Mouse (Mus musculus): ENCODE data around the gene Map1lc3a. TPM values are rescaled to one million over a fixed set of nuclear protein-coding genes. Genes with fewer than 3 reads are reported as not detected.
A peak's percentile ranks its signal among the peaks of the same experiment; 100 is the strongest.

Map1lc3a gene
- total and polyA plus RNA-seq, 3 experiments: 713 to 1,030 (median 821) TPM

GRCm38 (mm10) chr2:155266896-155267295 is 9.2 kb upstream of the Map1lc3a start:
- H3K36me3 ChIP-seq (ENCODE audit: control insufficient read depth, insufficient read depth, low read length): no peaks in the 10 kb centered on the region
- H3K27me3 ChIP-seq (ENCODE audit: control insufficient read depth, insufficient read depth, low read length): no peaks in the 10 kb centered on the region
- no peaks in the 10 kb centered on the region for H3K4me1 ChIP-seq (ENCODE audit: control insufficient read depth, insufficient read depth, low read length)
- peak in 1 of 2 experiments; percentile 5 for DNase-seq
- no peak overlapping the region for H3K27ac ChIP-seq
- no peak overlapping the region for H3K4me3 ChIP-seq
- no peak overlapping the region for H3K9ac ChIP-seq (ENCODE audit: low read depth, low read length)
- 85% methylated on average over 5 of the region's 5 CpGs for WGBS
- intact Hi-C loops (cut with DNase I): no loop called here
- no peaks in the 10 kb centered on the region for H3K79me2 ChIP-seq (replicated peaks; ENCODE audit: control insufficient read depth, insufficient read depth, low read length)
- no peak for TF ChIP-seq POLR2A (IDR thresholded peaks at IDR 0.05; ENCODE audit: insufficient read depth, low read depth, low read length)

- TF ChIP-seq POLR2A (IDR thresholded peaks at IDR 0.05; ENCODE audit: insufficient read depth, low read depth, low read length) (no peak), CTCF (IDR thresholded peaks at IDR 0.05) (peak; percentile 52)
- H3K27me3 ChIP-seq (ENCODE audit: control insufficient read depth, insufficient read depth, low read length): no peaks in the 10 kb centered on the region
- peak in 1 of 2 experiments; percentile 22 for DNase-seq
- no peaks in the 10 kb centered on the region for H3K4me1 ChIP-seq (ENCODE audit: control insufficient read depth, insufficient read depth, low read length)
- 80% methylated on average over 6 of the region's 6 CpGs for WGBS
- no peaks in the 10 kb centered on the region for H3K36me3 ChIP-seq (ENCODE audit: control insufficient read depth, insufficient read depth, low read length)
- no peak overlapping the region for H3K4me3 ChIP-seq
- intact Hi-C loops (cut with DNase I): no loop called here
- H3K27ac ChIP-seq: no peak overlapping the region
- H3K9ac ChIP-seq (ENCODE audit: low read depth, low read length): no peak overlapping the region
- H3K79me2 ChIP-seq (replicated peaks; ENCODE audit: control insufficient read depth, insufficient read depth, low read length): no peaks in the 10 kb centered on the region
Measured at GRCm38 (mm10) chr2:155271957-155272356, 4.1 kb upstream of the Map1lc3a start.

- H3K27me3 ChIP-seq (ENCODE audit: control insufficient read depth, insufficient read depth, low read length): no peaks in the 10 kb centered on the region
- H3K4me1 ChIP-seq (ENCODE audit: control insufficient read depth, insufficient read depth, low read length): 0 out of 2 replicates have a peak, but pooled peaks cover 2% of the 10 kb centered on the region
- TF ChIP-seq CTCF (IDR thresholded peaks at IDR 0.05) (no peak), POLR2A (IDR thresholded peaks at IDR 0.05; ENCODE audit: insufficient read depth, low read depth, low read length) (no peak), EP300 (IDR thresholded peaks at IDR 0.05; ENCODE audit: insufficient read depth, low read depth, low read length) (no peak)
- no peak overlapping the region; the same call in 1 of the 2 replicates for H3K27ac ChIP-seq
- H3K9ac ChIP-seq (ENCODE audit: low read depth, low read length): no peak overlapping the region
- H3K36me3 ChIP-seq (ENCODE audit: control insufficient read depth, insufficient read depth, low read length): no peaks in the 10 kb centered on the region
- no peaks in the 10 kb centered on the region for H3K79me2 ChIP-seq (replicated peaks; ENCODE audit: control insufficient read depth, insufficient read depth, low read length)
- WGBS: 64% methylated on average over 10 of the region's 10 CpGs
- H3K4me3 ChIP-seq: no peak overlapping the region
- intact Hi-C loops (cut with DNase I): no loop called here
- DNase-seq: peak in 1 of 2 experiments; percentile 17
Measured at GRCm38 (mm10) chr2:155272396-155273170, 3.5 kb upstream of the Map1lc3a start.

GRCm38 (mm10) chr2:155273603-155274002 is 2.5 kb upstream of the Map1lc3a start:
- Histone ChIP-seq H3K4me1 (ENCODE audit: control insufficient read depth, insufficient read depth, low read length) (peaks cover 6% of the 10 kb centered on the region), H3K27me3 (ENCODE audit: control insufficient read depth, insufficient read depth, low read length) (no peaks in the 10 kb centered on the region), H3K27ac (no peak overlapping the region), H3K36me3 (ENCODE audit: control insufficient read depth, insufficient read depth, low read length) (no peaks in the 10 kb centered on the region), H3K79me2 (replicated peaks; ENCODE audit: control insufficient read depth, insufficient read depth, low read length) (no peaks in the 10 kb centered on the region), H3K9ac (ENCODE audit: low read depth, low read length) (no peak overlapping the region), H3K4me3 (no peak overlapping the region)
- intact Hi-C loops (cut with DNase I): loop anchor here (2.0 kb wide), 1 partner anchor 37 kb away; the partner anchor contains the start of gene Dynlrb1
- peak in 1 of 2 experiments; percentile 1 for DNase-seq
- TF ChIP-seq EP300 (IDR thresholded peaks at IDR 0.05; ENCODE audit: insufficient read depth, low read depth, low read length) (no peak), CTCF (IDR thresholded peaks at IDR 0.05) (no peak), POLR2A (IDR thresholded peaks at IDR 0.05; ENCODE audit: insufficient read depth, low read depth, low read length) (no peak)
- 91% methylated on average over 8 of the region's 8 CpGs for WGBS

- no peaks in the 10 kb centered on the region for H3K79me2 ChIP-seq (replicated peaks; ENCODE audit: control insufficient read depth, insufficient read depth, low read length)
- TF ChIP-seq CTCF (IDR thresholded peaks at IDR 0.05) (0 out of 2 replicates have a peak, but pooled peaks have one; percentile 21), POLR2A (IDR thresholded peaks at IDR 0.05; ENCODE audit: insufficient read depth, low read depth, low read length) (peak; percentile 79), EP300 (IDR thresholded peaks at IDR 0.05; ENCODE audit: insufficient read depth, low read depth, low read length) (0 out of 2 replicates have a peak, but pooled peaks have one; percentile 33)
- under 1% methylated on average over 36 of the region's 49 CpGs for WGBS
- no peaks in the 10 kb centered on the region for H3K27me3 ChIP-seq (ENCODE audit: control insufficient read depth, insufficient read depth, low read length)
- H3K4me3 ChIP-seq: peak overlapping the region; percentile 87
- intact Hi-C loops (cut with DNase I): loop anchor here (2.0 kb wide), 1 partner anchor 108 kb away; no protein-coding TSS in a partner anchor
- H3K27ac ChIP-seq: peak overlapping the region; percentile 100
- no peak for DNase-seq
- H3K36me3 ChIP-seq (ENCODE audit: control insufficient read depth, insufficient read depth, low read length): no peaks in the 10 kb centered on the region; the same call in 1 of the 2 replicates
- peaks cover 10% of the 10 kb centered on the region for H3K4me1 ChIP-seq (ENCODE audit: control insufficient read depth, insufficient read depth, low read length)
- H3K9ac ChIP-seq (ENCODE audit: low read depth, low read length): peak overlapping the region; percentile 92
Measured at GRCm38 (mm10) chr2:155276621-155277175, 601 bp downstream of the Map1lc3a start.

GRCm38 (mm10) chr2:155277721-155278120 is 1.6 kb downstream of the Map1lc3a start:
- TF ChIP-seq EP300 (IDR thresholded peaks at IDR 0.05; ENCODE audit: insufficient read depth, low read depth, low read length): no peak
- TF ChIP-seq CTCF (IDR thresholded peaks at IDR 0.05): no peak
- no peak for TF ChIP-seq POLR2A (IDR thresholded peaks at IDR 0.05; ENCODE audit: insufficient read depth, low read depth, low read length)
- Histone ChIP-seq H3K9ac (ENCODE audit: low read depth, low read length) (peak overlapping the region; percentile 92), H3K79me2 (replicated peaks; ENCODE audit: control insufficient read depth, insufficient read depth, low read length) (no peaks in the 10 kb centered on the region), H3K4me3 (peak overlapping the region; percentile 87), H3K36me3 (ENCODE audit: control insufficient read depth, insufficient read depth, low read length) (no peaks in the 10 kb centered on the region; the same call in 1 of the 2 replicates), H3K4me1 (ENCODE audit: control insufficient read depth, insufficient read depth, low read length) (peaks cover 10% of the 10 kb centered on the region), H3K27ac (peak overlapping the region; percentile 100), H3K27me3 (ENCODE audit: control insufficient read depth, insufficient read depth, low read length) (no peaks in the 10 kb centered on the region)
- DNase-seq: peak; percentile 24 to 35
- intact Hi-C loops (cut with DNase I): loop anchor here (2.0 kb wide), 1 partner anchor 107 kb away; no protein-coding TSS in a partner anchor
- 58% methylated on average over 2 of the region's 2 CpGs for WGBS

Measured in heart, adult 2 months (tissue).